Mouse (Mus musculus): ENCODE data around the gene Map4k5. TPM values are rescaled to one million over a fixed set of nuclear protein-coding genes. Genes with fewer than 3 reads are reported as not detected.

The Map4k5 gene
- polyA plus RNA-seq (2012; rRNA removed): 10.1 and 11.2 TPM in 2 replicates

GRCm38 (mm10) chr12:69892371-69893251, at the start of gene Map4k5, which contains the start of gene Atl1:
Gene Map4k5, minus strand, starts transcription at chr12:69893200.
Gene Atl1, plus strand, starts transcription at chr12:69892614.

GRCm38 (mm10) chr12:69790530-69791505, 102.2 kb downstream of the Map4k5 start, which contains the start of gene Cdkl1:
Gene Cdkl1, minus strand, starts transcription at chr12:69791267.

Other genes with a start within 250 kb of the Map4k5 start
- 7.9 and 11.4 TPM in 2 replicates for gene Sos2, start 211.3 kb downstream of the Map4k5 start, polyA plus RNA-seq (2012; rRNA removed)
- 9.9 and 11.0 TPM in 2 replicates for gene L2hgdh, start 168.3 kb downstream of the Map4k5 start, polyA plus RNA-seq (2012; rRNA removed)
- 11.6 and 12.2 TPM in 2 replicates for gene Atp5s, start 168.2 kb downstream of the Map4k5 start, polyA plus RNA-seq (2012; rRNA removed)
- gene Cdkl1, start 101.9 kb downstream of the Map4k5 start, polyA plus RNA-seq (2012; rRNA removed): 0.44 and 0.54 TPM in 2 replicates
- gene Atl1, start 586 bp downstream of the Map4k5 start, polyA plus RNA-seq (2012; rRNA removed): 1.1 and 1.4 TPM in 2 replicates
- gene Sav1, start 93.8 kb upstream of the Map4k5 start, polyA plus RNA-seq (2012; rRNA removed): 15.8 and 17.2 TPM in 2 replicates
- 3.7 and 5.1 TPM in 2 replicates for gene Nin, start 220.5 kb upstream of the Map4k5 start, polyA plus RNA-seq (2012; rRNA removed)